Mouse (Mus musculus) liver, adult 2 months (tissue): Measurements from ENCODE around the gene Ncf1. TPM values are rescaled to one million over a fixed set of nuclear protein-coding genes. Genes with fewer than 3 reads are reported as not detected.

Experiments used
- DNase-seq: peaks from one replicate; pipeline ENCODE4 v3.0.0-alpha.2; 2011; ENCODE audit warnings: low read depth, low spot score; ENCODE audit errors: extremely low read depth
- H3K27ac ChIP-seq: fragments of 200-500 bp; replicated peaks from 2 replicates; pipeline ENCODE4 v1.5.1; 2012; ENCODE audit warnings: low read depth, mild to moderate bottlenecking, control low read depth, inconsistent platforms, low read length; ENCODE audit not compliant: insufficient read depth
- H3K27me3 ChIP-seq: fragments of 200-500 bp; 2 replicates; pipeline ENCODE4 v1.6.1; 2012; ENCODE audit warnings: mild to moderate bottlenecking, moderate library complexity, low read length, inconsistent platforms; ENCODE audit not compliant: control insufficient read depth, insufficient read depth
- H3K36me3 ChIP-seq: fragments of 200-500 bp; 2 replicates; pipeline ENCODE4 v1.6.1; 2012; ENCODE audit warnings: low read length, inconsistent platforms; ENCODE audit not compliant: control insufficient read depth, insufficient read depth
- H3K4me1 ChIP-seq: fragments of 200-500 bp; 2 replicates; pipeline ENCODE4 v1.6.1; 2011; ENCODE audit warnings: low read length; ENCODE audit not compliant: control insufficient read depth, insufficient read depth
- H3K4me3 ChIP-seq: fragments of 200-500 bp; 2 replicates; pipeline ENCODE4 v1.5.1; 2011; ENCODE audit warnings: low read depth, mild to moderate bottlenecking, control low read depth, low read length, moderate library complexity; ENCODE audit not compliant: insufficient read depth
- H3K79me2 ChIP-seq: fragments of 200-500 bp; 2 replicates; pipeline ENCODE4 v1.6.1; 2012; ENCODE audit warnings: inconsistent platforms, mild to moderate bottlenecking, low read length, moderate library complexity; ENCODE audit not compliant: control insufficient read depth, insufficient read depth
- H3K9ac ChIP-seq: fragments of 200-500 bp; 2 replicates; pipeline ENCODE4 v1.6.1; 2012; ENCODE audit warnings: low read depth, mild to moderate bottlenecking, control low read depth, inconsistent platforms, low read length
- CTCF ChIP-seq: fragments of 200-500 bp; IDR thresholded peaks from 2 replicates; pipeline ENCODE4 v1.5.1; 2011; ENCODE audit warnings: low read depth, low read length, control low read depth
- POLR2A ChIP-seq: fragments of 200-500 bp; IDR thresholded peaks from 2 replicates; pipeline ENCODE4 v1.6.1; 2011; ENCODE audit warnings: low read length, control low read depth; ENCODE audit not compliant: insufficient read depth; ENCODE audit errors: extremely low read depth
- WGBS: fragments of 180-500 bp; shearing (Covaris S2); methylation state at CpG from one replicate; pipeline ENCODE4 v1.1.7; 2018; 5-methylcytosine and 5-hydroxymethylcytosine counted together
- polyA plus RNA-seq: library from polyadenylated mRNA; depleted of rRNA; stranded (reverse); fragments of >200 nt; gene quantifications from 2 replicates; pipeline ENCODE4 v1.2.3, GENCODE M21; 2012
- total RNA-seq: library from RNA; depleted of rRNA; stranded (reverse); fragments of >200 nt; gene quantifications from 2 replicates; pipeline ENCODE4 v1.2.3, GENCODE M21; 2014

Gene Ncf1
- total and polyA plus RNA-seq, 2 experiments = 2.9 to 3.3 TPM

- DNase-seq = peak; percentile 99
- Histone ChIP-seq H3K27ac (peak overlapping the region; percentile 50), H3K9ac (no peak overlapping the region), H3K4me3 (no peak overlapping the region), H3K27me3 (no peaks in the 10 kb centered on the region), H3K4me1 (peaks cover 13% of the 10 kb centered on the region), H3K79me2 (no peaks in the 10 kb centered on the region; the same call in 1 of the 2 replicates), H3K36me3 (no peaks in the 10 kb centered on the region)
- TF ChIP-seq POLR2A (no peak), CTCF (no peak)
- 10% methylated on average over 4 of the region's 4 CpGs for WGBS
Observed at GRCm38 (mm10) chr5:134182735-134183134, 46.7 kb downstream of the Ncf1 start.

- H3K9ac ChIP-seq = no peak overlapping the region
- H3K79me2 ChIP-seq = no peaks in the 10 kb centered on the region; the same call in 1 of the 2 replicates
- DNase-seq = no peak
- no peaks in the 10 kb centered on the region for H3K36me3 ChIP-seq
- 19% methylated on average over 3 of the region's 3 CpGs for WGBS
- peak overlapping the region; percentile 50 for H3K27ac ChIP-seq
- H3K4me1 ChIP-seq = peaks cover 13% of the 10 kb centered on the region
- H3K4me3 ChIP-seq = no peak overlapping the region
- H3K27me3 ChIP-seq = no peaks in the 10 kb centered on the region
- no peak for TF ChIP-seq CTCF
- no peak for TF ChIP-seq POLR2A
Observed at GRCm38 (mm10) chr5:134182172-134182571, 47.3 kb downstream of the Ncf1 start.

- 5% methylated on average over 7 of the region's 7 CpGs for WGBS
- H3K4me3 ChIP-seq = no peak overlapping the region
- peaks cover 19% of the 10 kb centered on the region for H3K4me1 ChIP-seq
- no peak overlapping the region for H3K27ac ChIP-seq
- H3K36me3 ChIP-seq = no peaks in the 10 kb centered on the region
- H3K9ac ChIP-seq = no peak overlapping the region
- peaks cover 8% of the 10 kb centered on the region; the same call in 1 of the 2 replicates for H3K79me2 ChIP-seq
- DNase-seq = peak; percentile 74
- TF ChIP-seq POLR2A = no peak
- TF ChIP-seq CTCF = peak; percentile 47
- no peaks in the 10 kb centered on the region for H3K27me3 ChIP-seq
Observed at GRCm38 (mm10) chr5:134179871-134180270, 49.6 kb downstream of the Ncf1 start.

- TF ChIP-seq CTCF (no peak), POLR2A (no peak)
- peaks cover 8% of the 10 kb centered on the region; the same call in 1 of the 2 replicates for H3K79me2 ChIP-seq
- H3K27me3 ChIP-seq = no peaks in the 10 kb centered on the region
- H3K4me1 ChIP-seq = peaks cover 17% of the 10 kb centered on the region
- 78% methylated on average over 7 of the region's 7 CpGs for WGBS
- H3K36me3 ChIP-seq = no peaks in the 10 kb centered on the region
- DNase-seq = no peak
- no peak overlapping the region for H3K9ac ChIP-seq
- H3K27ac ChIP-seq = no peak overlapping the region
- H3K4me3 ChIP-seq = no peak overlapping the region
Observed at GRCm38 (mm10) chr5:134178536-134178935, 50.9 kb downstream of the Ncf1 start.

- Histone ChIP-seq H3K36me3 (no peaks in the 10 kb centered on the region), H3K27me3 (no peaks in the 10 kb centered on the region), H3K4me3 (peak within 1 kb of the TSS; percentile 90), H3K27ac (peak within 1 kb of the TSS; percentile 61), H3K79me2 (peaks cover 8% of the 10 kb centered on the region; the same call in 1 of the 2 replicates), H3K9ac (peak within 1 kb of the TSS; percentile 80), H3K4me1 (peaks cover 6% of the 10 kb centered on the region; the same call in 1 of the 2 replicates)
- under 1% methylated on average over 71 of the region's 72 CpGs for WGBS
- TF ChIP-seq POLR2A (0 out of 2 replicates have a peak, but pooled peaks have one; percentile 20), CTCF (no peak)
- DNase-seq = peak; percentile 84
Observed at GRCm38 (mm10) chr5:134176169-134176881, 53.1 kb downstream of the Ncf1 start, which contains the start of gene Rcc1l. Gene Rcc1l, minus strand, starts transcription at chr5:134176774.

GRCm38 (mm10) chr5:134175696-134176095 is 53.7 kb downstream of the Ncf1 start:
- Histone ChIP-seq H3K4me1 (peaks cover 6% of the 10 kb centered on the region; the same call in 1 of the 2 replicates), H3K79me2 (peaks cover 8% of the 10 kb centered on the region; the same call in 1 of the 2 replicates), H3K27me3 (no peaks in the 10 kb centered on the region), H3K9ac (peak overlapping the region; percentile 80), H3K27ac (peak overlapping the region; percentile 61), H3K4me3 (peak overlapping the region; percentile 90), H3K36me3 (no peaks in the 10 kb centered on the region)
- WGBS = 14% methylated on average over 10 of the region's 10 CpGs
- no peak for DNase-seq
- TF ChIP-seq CTCF (no peak), POLR2A (no peak)
